Comparison of ENCODE assay signal across 8 mouse cellular contexts in genomic region chr5:43360298-43360697, GRCm38 (mm10).
DNase-seq lines count a peak whose midpoint lies in the region; ATAC-seq and TF ChIP-seq lines count a peak whose summit lies in the region.

No protein-coding gene starts in this region.

- DNase-seq in heart, adult 2 months = no peak
- DNase-seq in right cerebral cortex, postnatal 14 days = peak; percentile 20
- no peak for DNase-seq in right cerebral cortex, postnatal 25 days
- DNase-seq in cerebellum, postnatal 10 days = peak; percentile 80 to 81
- peak in 2 of 3 experiments; percentile 10 to 17 for DNase-seq in liver, embryonic 14.5 days (ENCODE audit: low read depth in 3 of 3, low spot score in 3 of 3)
- DNase-seq in T-cell, adult 2 months (ENCODE audit: low spot score) = no peak

- no peaks in the 10 kb centered on the region for H3K79me2 ChIP-seq in heart, adult 2 months (replicated peaks; ENCODE audit: control insufficient read depth, insufficient read depth, low read length)

- H3K9me3 ChIP-seq in heart, embryonic 12.5 days (replicated peaks) = no peaks in the 10 kb centered on the region
- H3K9me3 ChIP-seq in liver, embryonic 14.5 days (ENCODE audit: control insufficient read depth, low read length) = no peaks in the 10 kb centered on the region
- no peaks in the 10 kb centered on the region for H3K9me3 ChIP-seq in intestine, embryonic 16.5 days (ENCODE audit: control insufficient read depth, low read length)

- H3K9ac ChIP-seq in heart, adult 2 months (ENCODE audit: low read depth, low read length) = no peak overlapping the region
- H3K9ac ChIP-seq in heart, embryonic 12.5 days = no peak overlapping the region
- H3K9ac ChIP-seq in liver, embryonic 14.5 days (replicated peaks) = no peak overlapping the region
- no peak overlapping the region for H3K9ac ChIP-seq in intestine, embryonic 16.5 days (ENCODE audit: low read depth, low read length)

- peak; percentile 81 for TF ChIP-seq CTCF in heart, adult 2 months (IDR thresholded peaks at IDR 0.05)
- TF ChIP-seq CTCF in liver, embryonic 14.5 days (IDR thresholded peaks at IDR 0.05; ENCODE audit: low read depth) = peak; percentile 52

- TF ChIP-seq EP300 in heart, adult 2 months (IDR thresholded peaks at IDR 0.05; ENCODE audit: insufficient read depth, low read depth, low read length) = no peak
- no peak for TF ChIP-seq EP300 in liver, embryonic 14.5 days (IDR thresholded peaks at IDR 0.05; ENCODE audit: low read depth)

- H3K27ac ChIP-seq in heart, adult 2 months = no peak overlapping the region
- no peak overlapping the region for H3K27ac ChIP-seq in heart, embryonic 12.5 days (ENCODE audit: poor library complexity, severe bottlenecking)
- H3K27ac ChIP-seq in liver, embryonic 14.5 days = no peak overlapping the region
- H3K27ac ChIP-seq in intestine, embryonic 16.5 days (ENCODE audit: low read length) = no peak overlapping the region

- H3K27me3 ChIP-seq in heart, adult 2 months (ENCODE audit: control insufficient read depth, insufficient read depth, low read length) = no peaks in the 10 kb centered on the region
- no peaks in the 10 kb centered on the region for H3K27me3 ChIP-seq in heart, embryonic 12.5 days (replicated peaks)
- H3K27me3 ChIP-seq in liver, embryonic 14.5 days (ENCODE audit: control insufficient read depth, insufficient read depth, low read length) = no peaks in the 10 kb centered on the region
- no peaks in the 10 kb centered on the region for H3K27me3 ChIP-seq in intestine, embryonic 16.5 days (replicated peaks; ENCODE audit: control insufficient read depth, insufficient read depth, low read length)

- no peak for ATAC-seq in heart, embryonic 12.5 days (ENCODE audit: insufficient number of reproducible peaks, low FRiP score)
- ATAC-seq in liver, embryonic 14.5 days (ENCODE audit: insufficient read depth) = no peak
- ATAC-seq in intestine, embryonic 16.5 days = no peak

- H3K4me2 ChIP-seq in heart, embryonic 12.5 days = no peak overlapping the region
- H3K4me2 ChIP-seq in liver, embryonic 14.5 days (ENCODE audit: low read depth) = no peak overlapping the region
- no peak overlapping the region for H3K4me2 ChIP-seq in intestine, embryonic 16.5 days (ENCODE audit: low read depth, low read length)

- TF ChIP-seq POLR2A in heart, adult 2 months (IDR thresholded peaks at IDR 0.05; ENCODE audit: insufficient read depth, low read depth, low read length) = no peak

- H3K4me1 ChIP-seq in heart, adult 2 months (ENCODE audit: control insufficient read depth, insufficient read depth, low read length) = peaks cover 2% of the 10 kb centered on the region
- H3K4me1 ChIP-seq in heart, embryonic 12.5 days (replicated peaks) = peaks cover 21% of the 10 kb centered on the region
- H3K4me1 ChIP-seq in liver, embryonic 14.5 days (replicated peaks; ENCODE audit: control insufficient read depth in 2 of 2, insufficient read depth in 2 of 2, low read length in 1 of 2) = peaks cover 2 to 7% of the 10 kb centered on the region in 2 experiments; a peak in 3 of 4 replicates
- H3K4me1 ChIP-seq in intestine, embryonic 16.5 days (ENCODE audit: control insufficient read depth, insufficient read depth, low read length) = no peaks in the 10 kb centered on the region

- 29% methylated on average over 3 of the region's 3 CpGs for WGBS in heart, adult 2 months
- WGBS in heart, embryonic 12.5 days = 45% methylated on average over 3 of the region's 3 CpGs
- 32% methylated on average over 3 of the region's 3 CpGs for WGBS in liver, embryonic 14.5 days (ENCODE audit: insufficient replicate concordance)
- 40% methylated on average over 3 of the region's 3 CpGs for WGBS in intestine, embryonic 16.5 days

- H3K4me3 ChIP-seq in heart, adult 2 months = no peak overlapping the region
- H3K4me3 ChIP-seq in heart, embryonic 12.5 days = no peak overlapping the region
- no peak overlapping the region for H3K4me3 ChIP-seq in liver, embryonic 14.5 days (ENCODE audit: insufficient read depth in 1 of 2, low read depth in 2 of 2, low read length in 2 of 2)
- H3K4me3 ChIP-seq in intestine, embryonic 16.5 days (ENCODE audit: low read length) = no peak overlapping the region

- no peaks in the 10 kb centered on the region for H3K36me3 ChIP-seq in heart, adult 2 months (ENCODE audit: control insufficient read depth, insufficient read depth, low read length)
- no peaks in the 10 kb centered on the region for H3K36me3 ChIP-seq in heart, embryonic 12.5 days
- no peaks in the 10 kb centered on the region for H3K36me3 ChIP-seq in liver, embryonic 14.5 days (replicated peaks; ENCODE audit: control insufficient read depth, insufficient read depth, low read depth)
- H3K36me3 ChIP-seq in intestine, embryonic 16.5 days (ENCODE audit: control insufficient read depth, insufficient read depth, low read length) = no peaks in the 10 kb centered on the region

- intact Hi-C loops in heart, adult 2 months (cut with DNase I) = loop anchor here (10.0 kb wide), 1 partner anchor 1475 kb away; no protein-coding TSS in a partner anchor

Comparison
In these comparisons a context has a peak if more than half of its experiments do, and no peak if none do; other contexts are left out.
1. DNase-seq: peak in right cerebral cortex, postnatal 14 days (single experiment), cerebellum, postnatal 10 days (2 of 2) and liver, embryonic 14.5 days (2 of 3); none in heart, adult 2 months (0 of 2), right cerebral cortex, postnatal 25 days (single experiment) and T-cell, adult 2 months (single experiment).